Mouse (Mus musculus) ovary, postnatal 14 days (tissue): ENCODE results near the gene Anapc5.

Source experiments
- DNase-seq: peaks from one replicate; pipeline ENCODE4 v3.0.0; 2022; ENCODE audit warnings: low spot score

Anapc5 gene

GRCm38 (mm10) chr5:122799379-122800344 is 21.5 kb downstream of the Anapc5 start:
- DNase-seq, result no peak

GRCm38 (mm10) chr5:122798557-122799378 is 22.4 kb downstream of the Anapc5 start:
- peak; percentile 70 for DNase-seq

GRCm38 (mm10) chr5:122797866-122798265 is 23.3 kb downstream of the Anapc5 start:
- no peak for DNase-seq

- no peak for DNase-seq
These were observed 32.4 kb downstream of the Anapc5 start for GRCm38 (mm10) chr5:122788696-122789095.

GRCm38 (mm10) chr5:122786035-122786819 is 34.9 kb downstream of the Anapc5 start:
- DNase-seq, result no peak

- no peak for DNase-seq
These were observed 37.3 kb downstream of the Anapc5 start for GRCm38 (mm10) chr5:122783726-122784406.

- no peak for DNase-seq
These were observed 39.1 kb downstream of the Anapc5 start for GRCm38 (mm10) chr5:122782066-122782465.

- no peak for DNase-seq
These were observed 40.2 kb downstream of the Anapc5 start for GRCm38 (mm10) chr5:122780791-122781432.

- peak; percentile 74 for DNase-seq
These were observed 41.8 kb downstream of the Anapc5 start, which contains the start of gene Camkk2 for GRCm38 (mm10) chr5:122779277-122779834. TSS of gene Camkk2 (minus strand) at chr5:122779409.

GRCm38 (mm10) chr5:122778231-122779226 is 42.6 kb downstream of the Anapc5 start:
- no peak for DNase-seq

- no peak for DNase-seq
These were observed 43.8 kb downstream of the Anapc5 start for GRCm38 (mm10) chr5:122777322-122777721.

GRCm38 (mm10) chr5:122775646-122776286 is 45.4 kb downstream of the Anapc5 start:
- no peak for DNase-seq

- no peak for DNase-seq
These were observed 46.2 kb downstream of the Anapc5 start for GRCm38 (mm10) chr5:122774743-122775611.

GRCm38 (mm10) chr5:122773756-122774155 is 47.4 kb downstream of the Anapc5 start:
- DNase-seq, result no peak

GRCm38 (mm10) chr5:122771428-122771827 is 49.7 kb downstream of the Anapc5 start:
- DNase-seq, result no peak

GRCm38 (mm10) chr5:122770806-122771261 is 50.3 kb downstream of the Anapc5 start:
- DNase-seq, result peak; percentile 41

- DNase-seq, result peak; percentile 42
These were observed 50.8 kb downstream of the Anapc5 start for GRCm38 (mm10) chr5:122770304-122770703.
